Mouse (Mus musculus): Measurements from ENCODE around the gene Krt75.
"Not testable (repeated sequence)": the region's sequence is repeated elsewhere in the genome, so short reads cannot be mapped to it uniquely, and the experiment has no call there.

Krt75 gene

GRCm38 (mm10) chr15:101517161-101517560 lies 56.5 kb downstream of the Krt75 start, which contains the start of gene Gm49425:
TSS of gene Gm49425 (minus strand) at chr15:101517261.
- DNase-seq (ENCODE audit: low read depth), result not testable (repeated sequence)
